Mouse (Mus musculus): ENCODE measurements around the gene Gm4744. TPM values are rescaled to one million over a fixed set of nuclear protein-coding genes. Genes with fewer than 3 reads are reported as not detected.

Gm4744 gene
- total RNA-seq (2023): not detected in 4 replicates

DNA sequence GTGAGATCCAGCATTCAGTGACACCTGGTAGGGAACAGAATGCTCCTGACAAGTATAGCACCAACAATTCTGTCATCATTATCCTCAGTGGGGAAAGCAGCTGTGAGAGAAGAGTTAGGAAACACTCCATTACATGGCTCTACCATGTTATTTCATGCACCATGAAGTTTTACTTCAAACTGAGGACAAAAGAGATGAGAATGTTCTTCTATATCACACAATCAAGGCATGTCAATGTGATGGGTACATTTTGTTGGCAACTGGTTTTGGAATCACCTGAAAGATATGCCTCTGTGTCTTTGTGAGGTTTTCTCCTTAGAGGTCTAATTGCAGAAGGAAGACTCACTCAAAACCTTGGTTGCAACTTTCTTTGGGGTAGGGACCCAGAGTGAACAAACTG, at the start of gene Gm4744:
Gm4744 (minus strand) TSS at position 101 of the 400 bp plus-strand sequence.

DNA sequence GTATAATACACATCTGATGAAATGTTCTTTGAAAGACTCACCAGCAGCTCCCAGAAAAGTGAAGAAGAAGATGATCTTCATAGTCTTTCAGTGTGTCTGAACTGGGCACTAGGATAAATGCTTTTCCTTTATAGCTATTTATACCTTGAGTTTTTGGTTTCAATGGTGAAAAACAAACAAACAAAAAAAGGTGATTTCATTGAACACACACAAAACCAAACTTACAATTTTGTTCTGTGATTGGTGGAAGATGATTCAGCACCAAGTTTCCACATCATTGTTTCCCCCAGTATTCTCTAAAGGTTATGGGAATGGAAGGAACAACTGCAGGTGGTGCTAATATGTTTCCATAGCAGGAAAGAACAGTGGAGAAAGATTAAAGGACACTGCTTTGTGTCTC, 47.7 kb upstream of the Gm4744 start, which contains the start of gene Gm2663:
Gm2663 (minus strand) TSS at position 101 of the 400 bp plus-strand sequence.

DNA sequence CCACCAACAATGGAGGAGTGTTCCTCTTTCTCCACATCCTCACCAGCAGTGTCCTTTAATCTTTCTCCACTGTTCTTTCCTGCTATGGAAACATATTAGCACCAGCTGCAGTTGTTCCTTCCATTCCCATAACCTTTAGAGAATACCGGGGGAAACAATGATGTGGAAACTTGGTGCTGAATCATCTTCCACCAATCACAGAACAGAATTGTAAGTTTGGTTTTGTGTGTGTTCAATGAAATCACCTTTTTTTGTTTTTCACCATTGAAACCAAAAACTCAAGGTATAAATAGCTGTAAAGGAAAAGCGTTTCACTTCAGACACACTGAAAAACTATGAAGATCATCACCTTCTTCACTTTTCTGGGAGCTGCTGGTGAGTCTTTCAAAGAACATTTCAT, 12.8 kb upstream of the Gm4744 start, which contains the start of gene 1810009J06Rik:
1810009J06Rik (plus strand) TSS at position 301 of the 400 bp plus-strand sequence.

DNA sequence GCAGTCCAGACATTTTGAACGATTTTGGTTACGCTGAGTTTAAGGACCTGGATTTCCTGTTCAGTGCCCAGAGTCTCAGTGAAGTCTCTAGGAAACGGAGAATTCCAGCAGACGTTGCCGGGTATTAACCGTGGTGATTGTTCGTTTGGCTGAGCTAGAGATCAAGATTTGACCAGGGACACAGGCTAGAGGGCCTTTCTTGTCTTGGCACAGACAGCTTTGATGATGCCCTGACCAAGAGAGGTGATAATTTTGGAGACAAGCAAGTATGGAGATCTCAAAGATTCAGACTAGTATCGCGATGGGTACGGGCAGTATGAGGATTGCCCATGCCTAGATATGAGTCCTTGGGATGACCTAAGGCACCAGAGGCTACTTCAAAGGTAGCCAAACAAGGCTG, 11.2 kb downstream of the Gm4744 start, which contains the start of gene 1700074P13Rik:
1700074P13Rik (minus strand) TSS at position 101 of the 400 bp plus-strand sequence.

DNA sequence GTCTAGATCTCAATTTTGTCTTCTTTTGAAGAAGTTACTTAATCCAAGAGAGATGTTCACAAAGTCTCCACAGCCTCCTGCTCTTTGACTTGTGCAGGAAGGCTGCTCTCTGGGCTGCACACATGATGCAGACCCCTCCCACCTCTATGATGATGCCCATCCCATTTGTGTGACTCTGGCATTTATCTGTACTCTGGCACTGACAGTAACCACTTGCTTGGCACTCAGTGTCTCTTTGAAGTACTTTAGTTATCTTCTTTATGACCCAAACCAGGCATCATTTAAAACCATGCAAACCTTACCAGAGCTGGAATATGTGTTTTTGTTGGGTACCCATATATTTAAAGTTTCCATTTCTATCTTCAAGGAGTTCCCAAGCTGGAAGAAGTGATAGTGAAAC, 51.4 kb downstream of the Gm4744 start, which contains the start of gene Prss58:
Prss58 (minus strand) TSS at position 101 of the 400 bp plus-strand sequence.

Other genes with a start within 250 kb of the Gm4744 start
- gene Moxd2, start 64.4 kb downstream of the Gm4744 start, total RNA-seq (2023): not detected in 4 replicates
- gene Prss58, start 51.5 kb downstream of the Gm4744 start, total RNA-seq (2023): not detected in 4 replicates
- gene 1700074P13Rik, start 11.3 kb downstream of the Gm4744 start, total RNA-seq (2023): not detected in 4 replicates
- gene 1810009J06Rik, start 12.9 kb upstream of the Gm4744 start, total RNA-seq (2023): not detected in 4 replicates
- gene Gm2663, start 47.6 kb upstream of the Gm4744 start, total RNA-seq (2023): not detected in 4 replicates
- gene 2210010C04Rik, start 83.6 kb upstream of the Gm4744 start, total RNA-seq (2023): 0.26 TPM in 1 of 4 replicates, not detected in the others